Mouse (Mus musculus) bone marrow macrophage, adult 2 months (primary cell): ENCODE results near the gene Zc3h13. TPM values are rescaled to one million over a fixed set of nuclear protein-coding genes. Genes with fewer than 3 reads are reported as not detected.

Experiments used
- H3K27ac ChIP-seq: 2 replicates; pipeline ENCODE4 v1.5.1; 2012; ENCODE audit warnings: low read depth, low read length; ENCODE audit not compliant: insufficient read depth
- H3K4me1 ChIP-seq: 2 replicates; pipeline ENCODE4 v1.6.1; 2012; ENCODE audit warnings: low read length; ENCODE audit not compliant: control insufficient read depth, insufficient read depth
- H3K4me3 ChIP-seq: 2 replicates; pipeline ENCODE4 v1.5.1; 2012; ENCODE audit warnings: mild to moderate bottlenecking, low read length, moderate library complexity; ENCODE audit not compliant: insufficient read depth
- CTCF ChIP-seq: IDR thresholded peaks from 2 replicates; pipeline ENCODE4 v1.5.1; 2012; ENCODE audit warnings: low read depth, mild to moderate bottlenecking, low read length, moderate library complexity
- POLR2A ChIP-seq: IDR thresholded peaks from 2 replicates; pipeline ENCODE4 v1.6.1; 2012; ENCODE audit warnings: mild to moderate bottlenecking, low read depth, low read length, borderline replicate concordance
- polyA plus RNA-seq: library from polyadenylated mRNA; stranded (reverse); fragments of >200 nt; gene quantifications from 2 replicates; pipeline ENCODE4 v1.2.4, GENCODE M21; 2012; ENCODE audit not compliant: missing spikeins, insufficient read depth, insufficient read length

Zc3h13 gene
- polyA plus RNA-seq, 1 experiment: 20.7 TPM

DNA sequence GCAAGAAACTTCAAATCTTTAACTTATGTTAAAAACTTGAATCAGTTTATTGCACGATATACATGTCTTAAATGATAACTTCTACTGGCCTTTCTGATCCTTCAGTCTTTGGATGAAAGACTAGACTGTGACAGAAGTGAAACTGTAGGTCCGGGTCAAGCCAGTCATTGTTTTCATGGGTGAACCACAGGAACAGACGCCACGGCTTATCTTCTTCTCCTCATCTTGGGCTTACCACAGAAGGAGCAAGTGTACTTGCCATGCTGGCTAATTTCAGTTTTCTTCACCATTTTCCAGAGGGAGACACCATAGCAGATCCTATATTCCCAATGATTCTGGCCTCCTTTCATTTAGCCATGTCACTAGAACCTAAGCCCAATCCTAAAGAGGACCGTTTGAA, 36.1 kb downstream of the Zc3h13 start:
- no peak overlapping the region for H3K4me3 ChIP-seq
- H3K4me1 ChIP-seq: peaks cover 8% of the 10 kb centered on the region
- no peak overlapping the region for H3K27ac ChIP-seq
- TF ChIP-seq CTCF (no peak), POLR2A (no peak)

DNA sequence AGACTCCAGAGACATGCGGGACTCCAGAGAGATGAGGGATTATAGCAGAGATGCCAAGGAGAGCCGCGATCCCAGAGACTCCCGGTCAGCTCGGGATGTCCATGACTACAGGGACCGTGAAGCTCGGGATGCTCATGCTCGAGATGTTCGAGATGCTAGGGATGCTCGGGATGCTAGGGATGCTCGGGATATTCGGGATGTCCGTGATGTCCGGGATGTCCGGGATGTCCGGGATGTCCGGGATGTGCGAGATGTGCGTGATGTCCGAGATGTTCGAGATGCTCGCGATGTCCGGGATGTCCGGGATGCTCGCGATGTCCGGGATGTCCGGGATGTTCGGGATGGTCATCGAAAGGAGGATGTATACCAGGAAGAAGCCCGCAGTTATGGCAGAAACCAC, 39.2 kb downstream of the Zc3h13 start:
- Histone ChIP-seq H3K27ac (no peak overlapping the region), H3K4me3 (no peak overlapping the region), H3K4me1 (peaks cover 8% of the 10 kb centered on the region; the same call in 1 of the 2 replicates)
- TF ChIP-seq POLR2A (no peak), CTCF (no peak)

DNA sequence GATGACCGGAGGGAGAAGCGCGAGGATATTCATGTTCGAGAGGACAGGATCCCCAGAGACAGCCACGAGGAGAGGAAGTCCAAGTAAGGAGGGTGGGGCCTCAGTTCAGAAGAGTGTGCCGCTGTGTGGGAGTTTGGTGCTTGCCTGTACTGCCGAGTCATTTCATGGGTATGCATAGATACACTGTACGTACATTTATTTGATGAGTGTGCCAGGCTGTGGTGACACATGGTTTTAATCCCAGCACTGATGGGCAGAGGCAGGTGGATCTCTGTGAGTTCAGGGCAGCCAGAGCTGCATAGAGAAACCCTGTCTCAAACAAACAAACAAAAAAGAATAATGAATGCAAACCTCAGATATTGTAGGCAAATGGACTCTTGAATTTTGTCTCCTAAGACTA, 43.9 kb downstream of the Zc3h13 start:
- Histone ChIP-seq H3K4me1 (peaks cover 4% of the 10 kb centered on the region; the same call in 1 of the 2 replicates), H3K27ac (no peak overlapping the region), H3K4me3 (no peak overlapping the region)
- no peak for TF ChIP-seq CTCF
- TF ChIP-seq POLR2A: no peak

DNA sequence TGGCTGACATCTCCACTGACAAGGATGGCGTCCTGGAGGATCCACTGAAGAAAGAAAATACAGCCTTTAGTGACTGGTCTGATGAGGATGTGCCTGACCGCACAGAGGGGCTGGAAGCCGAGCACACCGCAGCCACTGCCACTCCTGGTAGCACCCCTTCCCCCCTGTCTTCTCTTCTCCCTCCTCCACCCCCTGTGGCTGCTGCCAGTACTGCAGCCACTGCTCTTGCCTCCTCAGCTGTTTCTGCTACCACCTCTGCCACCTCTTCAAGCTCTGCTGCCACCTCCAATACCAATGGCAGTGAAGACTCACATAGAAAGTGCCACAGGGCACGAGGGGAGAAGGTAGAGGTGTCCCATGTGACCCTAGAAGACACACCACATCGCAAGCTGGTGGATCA, 46.4 kb downstream of the Zc3h13 start:
- Histone ChIP-seq H3K4me3 (no peak overlapping the region), H3K4me1 (peaks cover 1% of the 10 kb centered on the region; the same call in 1 of the 2 replicates), H3K27ac (no peak overlapping the region)
- no peak for TF ChIP-seq POLR2A
- no peak for TF ChIP-seq CTCF

DNA sequence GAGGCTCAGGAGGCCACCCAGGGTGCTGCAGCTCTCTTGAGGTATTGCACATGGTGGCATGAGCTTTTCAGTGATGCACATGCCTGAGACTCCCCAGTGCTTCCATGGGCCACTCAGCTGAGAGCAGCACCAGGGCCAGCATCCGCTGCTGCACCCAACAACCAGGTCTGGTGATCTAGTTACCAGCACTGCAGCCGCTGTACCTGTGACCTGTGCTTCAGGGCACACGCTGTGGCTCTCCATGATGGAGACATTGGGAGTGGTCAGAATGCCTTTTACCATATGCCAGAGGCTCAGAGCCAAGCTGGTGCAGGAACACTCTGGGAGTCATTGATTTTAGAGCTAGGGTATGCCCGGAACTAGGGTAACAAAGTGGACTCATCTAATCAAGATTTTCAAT, 50.1 kb downstream of the Zc3h13 start:
- H3K4me1 ChIP-seq: no peaks in the 10 kb centered on the region
- TF ChIP-seq CTCF (no peak), POLR2A (no peak)
- H3K4me3 ChIP-seq: no peak overlapping the region
- H3K27ac ChIP-seq: no peak overlapping the region

DNA sequence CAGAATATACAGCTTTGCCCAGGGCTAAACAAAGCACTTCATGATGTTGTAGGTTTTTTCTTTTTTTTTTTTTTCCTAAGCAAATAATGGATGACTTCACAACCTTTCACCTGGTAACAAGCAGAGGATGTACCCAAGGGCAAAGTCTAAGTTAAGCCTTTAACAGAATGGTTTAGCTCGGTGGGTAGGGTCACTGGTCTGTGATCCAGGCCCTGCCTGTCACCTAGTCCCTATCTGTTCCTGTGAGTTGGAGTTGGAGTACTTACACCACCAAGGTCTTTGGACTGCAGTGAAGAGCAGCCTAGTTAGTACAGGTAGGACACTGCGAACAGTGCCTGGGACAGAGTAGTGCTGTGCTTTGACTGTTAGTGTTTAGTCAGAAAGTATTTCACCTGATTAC, 53.7 kb downstream of the Zc3h13 start:
- no peak overlapping the region for H3K4me3 ChIP-seq
- no peaks in the 10 kb centered on the region for H3K4me1 ChIP-seq

DNA sequence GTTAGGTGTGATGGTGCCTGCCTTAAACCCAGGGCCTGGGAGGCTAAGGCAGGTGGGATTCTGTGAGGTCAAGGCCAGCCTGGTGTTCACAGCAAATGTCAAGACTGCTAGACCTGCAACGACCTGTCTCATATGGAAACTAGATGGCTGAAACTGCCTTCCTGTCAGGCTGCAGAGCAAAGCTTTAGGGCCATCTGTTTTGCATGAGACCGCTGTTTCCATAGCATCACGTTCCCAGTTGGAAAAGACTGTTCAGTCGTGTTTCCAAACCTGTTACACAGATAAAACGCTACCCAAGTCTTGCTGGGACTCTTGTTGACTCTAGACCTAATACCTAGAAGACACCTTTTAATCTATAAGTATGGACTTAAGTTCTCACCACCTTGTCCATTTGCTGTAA, 61.9 kb downstream of the Zc3h13 start:
- no peak overlapping the region for H3K4me3 ChIP-seq
- H3K27ac ChIP-seq: no peak overlapping the region
- TF ChIP-seq CTCF (no peak), POLR2A (no peak)

More for the DNA sequence above, 53.7 kb downstream of the Zc3h13 start:
- no peak overlapping the region for H3K27ac ChIP-seq
- TF ChIP-seq POLR2A (no peak), CTCF (no peak)

DNA sequence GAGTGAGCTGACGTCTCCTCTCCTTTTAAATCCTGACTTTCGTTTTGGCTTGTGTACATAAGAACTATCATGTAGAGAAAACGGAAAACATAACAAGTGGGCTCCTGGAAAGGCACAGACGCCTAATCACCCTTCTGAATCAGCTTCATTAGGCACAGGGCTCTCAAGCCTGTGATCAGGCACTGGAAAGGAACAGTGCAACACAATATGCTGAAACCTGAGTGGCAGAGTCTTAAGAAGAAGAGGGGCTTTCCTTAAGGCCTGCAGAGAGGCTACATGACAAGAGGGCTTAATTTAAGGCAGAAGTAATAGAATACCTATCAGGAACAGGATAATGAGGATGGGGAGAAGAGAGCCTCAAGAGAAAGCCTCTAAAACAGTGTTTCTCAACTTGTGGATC, 67.5 kb downstream of the Zc3h13 start:
- no peak overlapping the region for H3K4me3 ChIP-seq
- no peaks in the 10 kb centered on the region for H3K4me1 ChIP-seq
- TF ChIP-seq POLR2A: no peak
- TF ChIP-seq CTCF: no peak
- H3K27ac ChIP-seq: no peak overlapping the region

More for the DNA sequence above, 61.9 kb downstream of the Zc3h13 start:
- no peaks in the 10 kb centered on the region for H3K4me1 ChIP-seq

DNA sequence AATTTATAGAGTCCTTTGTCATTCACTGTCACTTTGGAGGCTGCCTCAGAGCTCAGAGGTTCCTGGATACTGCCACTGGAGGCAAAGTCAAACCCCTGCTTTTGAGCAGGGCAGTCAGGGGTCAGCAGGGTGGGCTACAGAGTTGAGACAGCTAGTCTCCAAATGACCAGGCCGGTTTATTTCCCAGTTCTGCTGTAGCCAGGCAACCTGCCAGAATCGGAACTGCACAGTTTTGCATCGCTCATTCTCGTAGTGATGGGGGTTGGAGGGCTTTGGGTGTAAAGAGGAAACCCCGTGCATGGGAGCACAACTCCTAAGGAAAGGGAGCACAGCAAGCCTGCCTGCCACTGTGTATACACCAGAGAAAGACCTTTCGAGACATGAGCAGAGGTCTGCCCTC, 79.1 kb downstream of the Zc3h13 start:
- H3K4me3 ChIP-seq: no peak overlapping the region
- TF ChIP-seq CTCF (no peak), POLR2A (no peak)
- no peak overlapping the region for H3K27ac ChIP-seq
- H3K4me1 ChIP-seq: no peaks in the 10 kb centered on the region

DNA sequence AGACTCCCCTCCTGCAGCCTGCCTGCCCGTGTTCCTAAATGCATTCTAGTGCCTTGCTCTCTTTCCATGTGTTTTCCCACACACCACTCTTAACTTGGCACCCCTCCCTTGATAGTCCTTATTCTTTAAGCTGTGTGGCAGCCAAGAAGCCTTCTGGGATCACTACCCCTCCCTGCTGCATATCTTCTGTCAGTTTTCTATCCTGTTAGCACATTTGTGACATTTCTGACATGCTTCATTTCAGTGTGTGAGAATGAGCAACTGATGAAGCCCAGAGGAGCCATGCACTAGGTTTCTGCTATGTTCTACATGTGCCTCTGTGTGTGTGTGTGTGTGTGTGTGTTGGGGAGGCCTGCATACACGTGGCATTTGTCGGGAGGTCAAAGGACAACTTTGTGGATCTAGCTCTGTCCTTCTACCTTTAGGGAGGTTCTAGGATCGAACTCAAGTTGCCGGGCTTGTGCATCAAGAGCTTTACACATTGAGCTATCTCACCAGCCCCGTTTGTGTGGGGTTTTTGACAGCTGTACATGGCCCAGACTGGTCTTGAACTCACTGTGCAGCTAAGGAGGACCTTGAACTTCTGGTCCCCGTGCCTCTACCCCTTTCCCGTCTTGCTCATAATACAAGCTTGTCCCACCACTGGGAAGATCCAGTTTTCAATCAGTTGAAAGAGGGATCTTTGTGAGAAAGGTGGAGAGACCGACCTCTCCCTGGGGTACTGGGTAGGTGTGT, 81.3 kb downstream of the Zc3h13 start:
- 0 out of 2 replicates have a peak, but pooled peaks cover 2% of the 10 kb centered on the region for H3K4me1 ChIP-seq
- TF ChIP-seq CTCF (no peak), POLR2A (no peak)
- no peak overlapping the region for H3K27ac ChIP-seq
- no peak overlapping the region for H3K4me3 ChIP-seq

DNA sequence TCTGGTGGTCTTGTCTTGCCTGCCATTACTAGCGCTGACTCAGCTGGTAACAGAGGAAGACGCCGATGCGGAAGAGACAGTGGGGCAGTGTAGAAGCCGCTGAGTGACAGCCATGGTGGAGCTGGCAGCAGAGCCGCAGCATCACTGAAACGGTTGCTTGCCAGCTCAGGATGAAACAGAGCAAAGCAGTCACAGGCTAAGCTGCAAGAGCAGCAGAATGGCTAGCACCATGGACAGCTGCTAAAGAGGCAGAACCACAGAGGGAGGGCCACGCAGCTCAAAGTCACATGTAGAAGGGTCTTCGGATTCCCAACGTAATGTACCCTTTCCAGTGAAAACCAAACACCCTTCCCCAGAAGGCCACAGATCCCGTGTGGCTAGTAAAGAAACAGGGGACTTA, 82.6 kb downstream of the Zc3h13 start:
- H3K4me1 ChIP-seq: 0 out of 2 replicates have a peak, but pooled peaks cover 2% of the 10 kb centered on the region
- H3K27ac ChIP-seq: no peak overlapping the region
- TF ChIP-seq POLR2A: no peak
- no peak for TF ChIP-seq CTCF
- H3K4me3 ChIP-seq: no peak overlapping the region

DNA sequence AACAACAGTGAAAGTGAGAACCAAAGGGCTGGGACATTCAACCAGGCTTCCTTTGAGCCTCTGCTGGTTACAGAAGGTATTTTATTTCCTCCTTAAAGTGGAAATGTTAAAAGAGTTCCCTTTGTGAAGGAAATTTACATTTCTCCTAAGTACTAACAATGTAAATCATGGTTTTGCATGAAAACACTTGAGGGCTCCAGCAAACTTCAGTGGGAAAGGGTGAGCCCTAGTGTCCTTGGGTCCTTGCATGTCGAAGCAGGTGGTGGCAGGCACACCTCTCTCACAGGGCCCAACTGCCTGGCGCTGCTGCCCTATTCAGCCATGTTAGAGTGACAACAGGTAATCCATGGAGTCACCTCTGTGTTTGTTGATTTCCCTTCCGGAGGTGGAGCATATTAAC, 83.3 kb downstream of the Zc3h13 start:
- TF ChIP-seq POLR2A (no peak), CTCF (no peak)
- no peak overlapping the region for H3K4me3 ChIP-seq
- H3K4me1 ChIP-seq: 0 out of 2 replicates have a peak, but pooled peaks cover 4% of the 10 kb centered on the region
- H3K27ac ChIP-seq: no peak overlapping the region
